Mouse (Mus musculus): ENCODE measurements around the gene 6430628N08Rik.

Gene 6430628N08Rik

GRCm38 (mm10) chr4:115890553-115890952 lies at the start of gene 6430628N08Rik:
6430628N08Rik (plus strand) TSS chr4:115890665.
- no peak for DNase-seq (ENCODE audit: low read depth, low spot score)

- DNase-seq (ENCODE audit: low read depth, low spot score) = no peak
Measured at GRCm38 (mm10) chr4:115840842-115841241, 49.6 kb upstream of the 6430628N08Rik start.

DNA sequence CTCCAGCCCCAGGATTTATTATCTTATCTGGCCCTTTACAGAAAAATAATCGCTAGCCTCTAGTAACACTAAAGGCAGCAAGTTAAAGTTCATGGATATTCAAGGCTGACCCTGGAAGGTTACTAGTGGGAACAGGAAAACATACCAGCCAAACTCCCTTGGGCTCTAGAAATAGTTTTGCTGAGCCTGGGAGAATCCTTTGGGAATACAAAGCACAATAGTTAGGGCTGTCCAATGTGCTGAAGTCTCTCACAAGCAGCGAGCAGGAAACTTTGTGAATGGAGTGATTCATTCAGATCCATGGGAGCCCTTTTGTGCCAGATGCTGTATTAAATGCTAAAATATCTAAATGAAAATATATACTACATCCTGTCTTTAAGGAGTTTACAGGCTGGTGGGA lies 43.8 kb upstream of the 6430628N08Rik start:
- peak; percentile 34 for DNase-seq (ENCODE audit: low read depth, low spot score)

DNA sequence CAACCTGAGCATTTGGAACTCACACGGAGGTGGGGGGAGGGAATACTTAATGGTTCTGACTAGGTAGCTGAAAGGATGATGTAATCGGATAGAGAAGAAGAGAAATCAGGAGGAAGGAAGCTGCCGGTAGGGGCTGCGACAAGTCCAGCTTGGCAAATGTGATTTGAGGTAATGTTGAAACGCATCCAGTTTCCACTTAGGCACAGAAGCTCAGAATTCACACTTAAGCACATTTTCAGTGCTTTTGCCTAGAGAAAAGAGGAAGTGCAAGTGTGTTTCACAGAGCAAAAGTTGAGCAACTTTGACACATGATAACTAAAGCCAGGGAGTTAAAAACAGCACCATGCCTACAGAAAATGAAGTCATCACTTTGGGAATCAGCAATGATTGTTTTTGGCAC lies 43.1 kb upstream of the 6430628N08Rik start:
- no peak for DNase-seq (ENCODE audit: low read depth, low spot score)

GRCm38 (mm10) chr4:115848083-115848482 lies 42.4 kb upstream of the 6430628N08Rik start:
- no peak for DNase-seq (ENCODE audit: low read depth, low spot score)

- DNase-seq (ENCODE audit: low read depth, low spot score) = no peak
Measured at GRCm38 (mm10) chr4:115848990-115849677, 41.3 kb upstream of the 6430628N08Rik start.

- no peak for DNase-seq (ENCODE audit: low read depth, low spot score)
Measured at GRCm38 (mm10) chr4:115850111-115850510, 40.4 kb upstream of the 6430628N08Rik start.

DNA sequence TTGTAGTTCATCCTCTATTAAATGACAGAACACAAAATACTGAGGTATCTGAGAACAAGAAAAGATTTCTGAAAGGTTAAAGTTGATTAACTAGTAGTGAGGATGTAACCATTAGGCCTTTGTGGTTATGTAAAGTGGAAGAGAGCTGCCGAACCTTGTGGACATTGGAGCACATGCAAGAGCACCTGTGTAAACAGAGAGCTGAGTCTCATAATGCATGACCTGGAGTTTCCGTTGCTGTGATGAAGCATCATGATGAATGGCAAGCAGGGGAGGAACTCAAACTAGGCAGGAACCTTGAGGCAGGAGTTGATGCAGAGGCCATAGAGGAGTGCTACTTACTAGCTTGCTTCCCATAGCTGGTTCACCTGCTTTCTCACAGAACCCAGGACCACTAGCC lies 39.8 kb upstream of the 6430628N08Rik start:
- no peak for DNase-seq (ENCODE audit: low read depth, low spot score)

DNA sequence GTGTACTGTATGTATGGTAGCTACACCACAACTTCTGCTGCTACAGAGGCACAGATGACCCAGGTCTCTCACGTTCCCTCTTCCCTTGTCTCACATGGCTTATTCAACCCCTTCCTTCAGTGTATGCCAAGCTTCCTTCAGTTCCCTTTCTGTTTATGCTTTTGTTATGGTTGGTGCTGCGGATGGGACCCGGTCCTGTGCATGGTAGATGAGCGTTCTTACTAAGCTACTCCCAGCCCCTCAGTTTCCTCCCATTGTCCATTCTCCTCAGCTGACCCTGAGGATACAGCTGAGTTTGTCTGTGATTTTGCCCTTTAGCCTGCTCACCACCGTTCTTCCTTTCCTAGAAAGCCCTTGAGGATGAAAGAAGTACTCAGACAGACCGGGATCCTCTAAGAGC lies 38.9 kb upstream of the 6430628N08Rik start:
- no peak for DNase-seq (ENCODE audit: low read depth, low spot score)

GRCm38 (mm10) chr4:115855100-115855499 lies 35.4 kb upstream of the 6430628N08Rik start:
- no peak for DNase-seq (ENCODE audit: low read depth, low spot score)

DNA sequence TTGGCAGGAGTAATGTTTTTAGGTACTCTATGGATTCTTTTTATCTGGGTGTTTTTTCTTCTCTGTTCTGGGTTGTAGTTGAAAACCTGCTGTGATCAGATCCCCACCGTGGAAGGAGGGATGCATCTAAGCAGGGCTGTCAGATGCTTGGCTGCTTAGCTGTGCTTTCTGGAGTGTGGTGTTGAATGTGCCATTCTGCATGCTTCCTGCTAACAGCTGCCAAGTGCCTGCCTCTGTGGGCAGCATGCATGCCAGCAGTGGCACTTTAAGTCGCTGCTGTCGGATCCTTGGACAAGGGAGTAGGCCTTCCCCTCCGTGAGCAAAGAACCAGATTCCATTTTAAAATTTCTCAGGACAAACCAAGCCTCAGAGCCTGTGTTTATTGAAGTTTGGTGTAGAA lies 34.9 kb upstream of the 6430628N08Rik start:
- no peak for DNase-seq (ENCODE audit: low read depth, low spot score)

DNA sequence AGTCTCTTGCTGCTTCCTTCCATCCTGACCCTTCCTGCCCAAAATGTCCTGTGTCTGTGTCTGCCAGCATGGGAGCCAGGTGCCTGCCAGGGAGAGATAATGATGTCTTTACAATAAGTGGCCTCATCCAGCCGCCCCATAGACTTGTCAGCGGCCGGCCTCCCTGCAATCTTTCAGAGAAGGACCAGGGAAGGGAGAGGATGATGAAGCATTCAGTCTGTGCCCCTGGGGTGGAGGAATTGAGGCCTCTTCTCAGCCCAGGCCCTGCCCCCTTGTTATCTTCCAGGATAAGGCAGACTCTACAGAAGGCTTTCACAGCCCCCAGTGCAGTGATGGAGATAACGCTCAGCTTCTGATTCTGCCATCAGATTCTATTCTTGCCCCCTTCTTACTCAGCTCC lies 34.2 kb upstream of the 6430628N08Rik start:
- no peak for DNase-seq (ENCODE audit: low read depth, low spot score)

GRCm38 (mm10) chr4:115857293-115857883 lies 33.1 kb upstream of the 6430628N08Rik start:
- no peak for DNase-seq (ENCODE audit: low read depth, low spot score)

DNA sequence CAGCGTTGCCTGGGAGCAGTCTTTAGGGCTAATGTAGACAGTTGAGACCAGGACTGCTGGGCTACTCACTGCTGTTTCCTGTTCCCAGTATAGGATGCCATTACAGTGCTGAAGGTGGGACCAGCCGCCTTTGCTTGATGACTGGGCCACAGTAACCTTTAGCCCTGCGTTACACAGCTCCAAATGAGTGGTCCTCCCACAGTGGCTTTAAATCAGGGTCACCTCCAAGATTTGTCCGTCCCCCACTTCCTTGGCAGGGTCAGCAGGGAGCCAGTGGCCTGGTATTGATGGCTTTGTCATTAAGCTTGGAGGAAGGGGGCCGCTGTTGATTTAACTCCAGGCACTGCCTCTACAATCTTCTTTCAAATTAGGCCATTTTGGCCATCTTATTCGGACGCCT lies 27.1 kb upstream of the 6430628N08Rik start:
- no peak for DNase-seq (ENCODE audit: low read depth, low spot score)

- DNase-seq (ENCODE audit: low read depth, low spot score) = no peak
Measured at GRCm38 (mm10) chr4:115863880-115864279, 26.6 kb upstream of the 6430628N08Rik start.

DNA sequence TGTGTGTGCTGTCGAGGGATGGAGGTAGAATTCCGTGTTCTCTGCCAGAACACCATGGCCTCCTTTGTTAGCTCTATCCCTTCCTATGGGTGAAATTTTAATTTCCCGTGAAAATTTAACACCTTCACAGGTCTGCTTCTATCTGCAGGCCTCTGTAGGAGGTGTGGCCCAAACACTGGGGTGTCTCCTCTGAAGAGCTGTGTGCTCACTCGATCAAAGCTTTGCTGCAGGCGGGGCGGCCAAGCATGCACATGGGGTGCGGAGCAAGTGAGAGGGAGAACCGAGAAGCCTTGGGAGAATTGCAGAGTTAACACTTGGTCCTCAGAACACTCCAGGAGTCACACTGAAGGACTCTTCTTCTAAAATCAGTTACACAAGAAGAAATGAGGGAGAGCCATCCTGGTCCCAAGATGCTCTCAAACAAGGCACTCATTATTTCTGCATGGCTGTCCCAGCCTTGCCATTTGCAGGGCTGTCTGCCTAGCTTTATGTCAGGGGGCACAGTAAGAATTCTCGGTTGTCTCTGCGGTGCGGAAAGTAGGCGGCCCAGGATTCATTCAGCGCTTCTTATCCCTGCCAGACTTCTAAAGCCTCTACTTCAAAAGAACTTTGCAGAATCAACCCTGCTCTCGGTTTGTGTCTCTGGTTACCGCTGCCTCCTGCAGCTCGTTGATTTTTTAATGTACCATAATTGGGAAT lies 20.8 kb upstream of the 6430628N08Rik start:
- DNase-seq (ENCODE audit: low read depth, low spot score) = no peak

- DNase-seq (ENCODE audit: low read depth, low spot score) = peak; percentile 26
Measured at GRCm38 (mm10) chr4:115873231-115873630, 17.2 kb upstream of the 6430628N08Rik start.

DNA sequence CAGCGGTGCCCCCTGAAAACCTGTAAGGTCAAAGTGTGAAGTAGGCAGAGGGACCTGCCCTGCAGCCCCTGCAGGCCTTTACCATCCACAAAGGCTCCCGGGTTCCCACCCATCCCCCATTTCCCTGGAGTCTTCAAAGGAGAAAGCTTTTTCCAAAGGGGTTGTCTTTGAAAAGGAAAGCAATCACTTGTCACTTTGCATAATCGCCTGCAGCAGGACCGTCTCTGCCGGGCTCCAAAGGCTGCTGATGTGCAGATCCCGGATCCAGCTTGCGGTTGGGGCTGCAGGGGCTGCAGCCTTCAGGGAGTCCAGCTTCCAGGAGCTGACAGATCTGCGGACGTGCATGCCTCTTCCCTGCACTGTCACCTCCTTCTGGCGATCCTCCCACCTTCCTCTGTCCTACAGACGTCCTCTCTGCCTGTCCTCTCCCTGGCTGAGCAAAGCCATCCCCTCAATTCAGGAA lies 12.2 kb upstream of the 6430628N08Rik start:
- DNase-seq (ENCODE audit: low read depth, low spot score) = peak; percentile 76

- DNase-seq (ENCODE audit: low read depth, low spot score) = no peak
Measured at GRCm38 (mm10) chr4:115878828-115879227, 11.6 kb upstream of the 6430628N08Rik start.

DNA sequence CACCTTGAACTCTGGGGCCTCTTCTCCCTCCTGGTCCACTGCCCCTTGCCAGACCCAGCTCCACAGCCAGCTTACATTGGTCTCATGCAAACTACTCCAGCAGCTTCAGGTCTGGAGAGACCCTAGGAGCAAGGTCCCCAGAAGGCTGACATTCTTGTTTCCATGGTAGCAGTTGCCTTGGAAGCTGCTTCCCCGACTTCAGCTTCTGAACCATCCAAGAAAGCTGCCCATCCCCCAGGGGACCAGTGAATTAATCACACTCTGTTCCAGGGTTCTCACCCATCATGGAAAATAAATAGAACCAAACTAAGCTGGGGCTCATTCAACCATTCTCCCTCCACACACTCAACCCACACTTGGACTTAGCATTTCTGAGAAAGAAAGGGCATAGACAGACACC lies 9.3 kb upstream of the 6430628N08Rik start:
- DNase-seq (ENCODE audit: low read depth, low spot score) = peak; percentile 36

GRCm38 (mm10) chr4:115882195-115882594 lies 8.3 kb upstream of the 6430628N08Rik start:
- no peak for DNase-seq (ENCODE audit: low read depth, low spot score)

- no peak for DNase-seq (ENCODE audit: low read depth, low spot score)
Measured at GRCm38 (mm10) chr4:115884022-115884421, 6.4 kb upstream of the 6430628N08Rik start, which contains the start of gene Kncn. Kncn (plus strand) TSS chr4:115884400.

- DNase-seq (ENCODE audit: low read depth, low spot score) = no peak
Measured at GRCm38 (mm10) chr4:115885846-115886245, 4.6 kb upstream of the 6430628N08Rik start.

Data from R1 (cell line).